Mouse (Mus musculus) gastrocnemius, adult 2 months (tissue): ENCODE data around the gene Zc3h12c. TPM values are rescaled to one million over a fixed set of nuclear protein-coding genes. Genes with fewer than 3 reads are reported as not detected.

Source experiments
- DNase-seq: peaks from one replicate; pipeline ENCODE4 v3.0.0; 2022
- H3K27ac ChIP-seq: fragments of 200-600 bp; 2 replicates; pipeline ENCODE4 v1.8.1; 2022; ENCODE audit warnings: mild to moderate bottlenecking
- H3K4me3 ChIP-seq: fragments of 200-600 bp; 2 replicates; pipeline ENCODE4 v1.8.1; 2022; ENCODE audit warnings: mild to moderate bottlenecking, moderate library complexity
- CTCF ChIP-seq: fragments of 200-600 bp; IDR thresholded peaks from 2 replicates; pipeline ENCODE4 v1.8.1; 2022; ENCODE audit warnings: antibody characterized with exemption, mild to moderate bottlenecking, moderate library complexity
- intact Hi-C: fragments of 180-260 bp; cut with DNase I; formaldehyde crosslinking; loops from one replicate; pipeline ENCODE4 v1.15.1; 2025
- total RNA-seq, 2 experiments: library from RNA; stranded (reverse); gene quantifications; 2 replicates each; pipeline ENCODE4 v1.2.3; 2021

The Zc3h12c gene
- total RNA-seq, 2 experiments from 2014 or later = 7.8 to 9.8 TPM

DNA sequence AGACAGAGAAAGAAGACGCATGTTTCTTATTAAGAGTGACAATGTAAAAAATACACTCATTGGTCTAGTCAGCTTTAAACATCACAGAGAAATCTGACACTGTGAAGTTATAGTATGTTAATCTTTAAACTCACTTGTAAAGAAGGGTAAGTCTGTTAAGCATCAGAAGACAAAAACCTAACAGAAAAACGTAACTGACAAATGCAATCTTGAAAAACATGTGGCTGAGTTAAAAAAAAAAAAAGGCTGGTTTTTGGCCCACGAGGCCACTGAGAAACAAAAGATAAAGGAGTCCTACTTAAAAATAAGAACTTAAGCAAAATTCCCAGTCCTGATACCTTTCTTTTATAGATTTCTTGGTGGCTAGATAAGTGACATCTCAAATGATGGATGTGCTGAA, 57.6 kb downstream of the Zc3h12c start:
- no peak for DNase-seq
- intact Hi-C loops = no loop called here

DNA sequence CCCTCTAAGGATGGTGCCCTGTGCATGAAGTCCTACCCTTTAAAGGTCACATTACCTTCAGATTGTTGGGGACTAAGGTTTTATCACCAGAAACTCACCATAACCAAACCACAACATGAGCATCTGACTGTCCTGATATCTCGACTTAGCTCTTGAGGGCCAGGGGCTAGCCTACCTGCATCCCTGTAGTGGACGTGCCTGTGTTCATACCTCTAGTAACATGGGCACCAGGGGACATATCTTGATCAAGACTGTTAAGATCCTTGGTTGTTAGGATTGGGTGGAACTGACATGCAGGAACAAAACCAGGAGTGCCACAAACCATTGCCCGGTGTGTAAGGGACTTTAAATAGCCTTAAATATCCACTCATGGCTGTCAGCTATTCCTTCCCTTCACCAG, 61.2 kb downstream of the Zc3h12c start:
- H3K4me3 ChIP-seq = no peak overlapping the region
- DNase-seq = no peak
- H3K27ac ChIP-seq = no peak overlapping the region
- intact Hi-C loops = no loop called here
- TF ChIP-seq CTCF = no peak

More for the DNA sequence above, 57.6 kb downstream of the Zc3h12c start:
- no peak for TF ChIP-seq CTCF
- Histone ChIP-seq H3K4me3 (no peak overlapping the region), H3K27ac (no peak overlapping the region)

DNA sequence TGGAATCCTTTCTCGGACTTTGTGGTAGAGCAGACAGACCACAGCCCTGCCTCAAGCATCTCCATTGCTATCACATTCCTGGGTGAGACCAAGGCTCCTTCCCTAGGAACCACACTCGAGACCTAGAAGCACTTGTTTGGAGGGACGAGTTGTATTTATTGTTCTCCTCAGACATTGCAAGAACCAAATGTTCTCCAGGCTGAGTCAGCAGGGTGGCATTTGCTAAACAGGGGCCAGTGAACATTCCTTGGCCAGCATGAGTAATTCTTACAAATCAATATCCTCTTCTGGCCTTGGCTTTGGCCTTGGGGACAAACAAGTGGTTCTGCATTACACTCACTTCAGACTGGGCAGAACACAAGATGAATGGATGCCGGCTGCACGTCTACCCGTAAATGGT, 62.9 kb downstream of the Zc3h12c start:
- no peak overlapping the region for H3K27ac ChIP-seq
- TF ChIP-seq CTCF = no peak
- intact Hi-C loops = no loop called here
- DNase-seq = no peak
- H3K4me3 ChIP-seq = no peak overlapping the region

DNA sequence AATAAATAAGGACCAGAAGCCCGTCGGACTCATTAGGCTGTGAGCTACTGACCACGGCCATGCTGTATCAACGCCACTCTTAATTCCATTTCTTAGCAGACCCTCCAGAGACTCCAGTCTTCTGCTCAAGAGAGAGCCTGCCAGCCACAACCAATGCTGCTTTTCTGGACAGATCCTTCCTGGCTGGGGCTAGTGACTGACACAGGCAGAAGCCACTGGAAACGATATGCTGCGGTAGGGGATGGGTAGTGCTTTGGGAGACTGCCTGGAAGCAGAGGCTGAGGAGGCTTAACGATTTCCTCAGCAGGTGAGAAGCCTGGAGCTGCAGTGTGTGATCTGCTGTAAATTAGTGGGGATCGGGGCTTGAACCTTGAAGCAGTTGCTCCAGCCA, 64.2 kb downstream of the Zc3h12c start:
- no peak for TF ChIP-seq CTCF
- intact Hi-C loops = no loop called here
- Histone ChIP-seq H3K27ac (peak overlapping the region; percentile 38), H3K4me3 (no peak overlapping the region)
- peak; percentile 50 for DNase-seq

DNA sequence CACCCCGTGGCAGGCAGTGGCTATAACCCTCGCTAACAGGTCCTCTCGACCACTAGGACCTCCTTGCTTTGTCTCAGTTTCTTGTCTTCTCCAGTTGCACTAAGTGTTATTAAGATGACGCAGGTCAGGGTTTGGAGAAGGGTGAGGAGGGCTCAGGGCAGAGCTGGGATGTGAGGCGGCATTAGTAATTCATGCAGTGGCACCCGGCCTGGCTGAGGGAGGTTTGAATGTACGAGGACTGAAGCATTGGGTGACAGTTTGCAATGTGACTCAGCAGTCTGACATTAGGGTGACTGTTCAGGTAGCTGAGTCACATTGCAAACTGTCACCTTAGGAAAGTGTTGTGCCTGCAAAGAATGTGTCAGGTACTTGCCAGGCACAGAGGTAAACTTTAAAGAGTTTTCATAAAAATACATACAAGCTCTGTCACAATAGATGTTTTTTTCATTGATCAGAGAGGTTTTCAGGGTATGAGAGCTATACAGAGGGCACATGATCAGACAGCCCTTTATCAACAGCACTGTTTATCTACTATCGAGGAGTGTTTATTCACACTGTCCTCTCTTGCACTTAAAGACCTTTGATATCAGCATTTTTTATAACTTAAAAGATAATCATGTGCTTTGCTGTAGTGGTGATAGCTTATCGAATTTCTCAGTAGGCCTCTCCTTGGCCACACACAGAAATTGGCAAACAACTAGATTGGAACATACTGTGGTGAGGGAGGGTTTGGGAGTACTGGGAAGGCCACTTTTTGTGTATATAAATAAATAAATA, 64.7 kb downstream of the Zc3h12c start:
- intact Hi-C loops = no loop called here
- no peak overlapping the region for H3K27ac ChIP-seq
- no peak for DNase-seq

DNA sequence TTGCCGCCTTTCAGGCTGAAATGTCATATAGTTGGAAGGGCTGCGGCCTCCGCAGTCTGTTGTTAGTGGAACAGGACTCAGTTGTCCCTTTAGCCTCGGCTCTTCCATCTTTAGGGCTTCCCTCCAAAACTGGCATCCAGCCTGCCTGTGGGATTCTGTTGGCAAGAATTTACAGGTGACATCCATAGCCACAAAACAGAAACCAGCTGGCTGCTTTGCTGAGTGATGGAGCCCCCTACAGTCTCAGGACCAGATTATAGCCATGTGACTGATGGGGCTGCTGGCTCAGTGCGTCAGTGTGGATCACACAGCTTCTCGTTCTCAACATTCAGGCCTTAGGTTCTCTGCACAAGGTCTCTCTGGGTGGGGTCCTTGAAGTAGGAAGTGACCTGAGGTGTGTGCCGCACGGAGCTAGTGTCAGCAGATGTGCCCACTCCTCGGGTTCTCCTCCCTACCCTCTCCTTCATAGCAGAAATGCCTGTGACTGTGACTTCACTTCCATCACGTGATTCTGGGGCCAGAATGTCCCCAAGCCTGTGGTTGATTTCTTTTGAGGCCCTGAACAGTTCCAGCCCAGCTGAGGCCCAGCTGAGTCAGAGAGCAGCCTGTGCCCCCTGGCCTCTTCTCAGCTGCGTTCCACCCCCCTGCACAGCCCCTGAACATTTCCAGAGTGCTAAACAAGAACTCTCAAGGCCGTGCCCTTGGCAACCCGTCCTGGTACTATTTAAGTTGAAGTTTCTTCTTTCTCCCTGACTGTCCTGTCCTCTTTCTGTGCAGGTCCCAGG, 66.1 kb downstream of the Zc3h12c start:
- no peak for DNase-seq
- no peak for TF ChIP-seq CTCF
- Histone ChIP-seq H3K4me3 (no peak overlapping the region), H3K27ac (no peak overlapping the region)
- intact Hi-C loops = no loop called here

More for the DNA sequence above, 64.7 kb downstream of the Zc3h12c start:
- H3K4me3 ChIP-seq = no peak overlapping the region
- TF ChIP-seq CTCF = no peak

DNA sequence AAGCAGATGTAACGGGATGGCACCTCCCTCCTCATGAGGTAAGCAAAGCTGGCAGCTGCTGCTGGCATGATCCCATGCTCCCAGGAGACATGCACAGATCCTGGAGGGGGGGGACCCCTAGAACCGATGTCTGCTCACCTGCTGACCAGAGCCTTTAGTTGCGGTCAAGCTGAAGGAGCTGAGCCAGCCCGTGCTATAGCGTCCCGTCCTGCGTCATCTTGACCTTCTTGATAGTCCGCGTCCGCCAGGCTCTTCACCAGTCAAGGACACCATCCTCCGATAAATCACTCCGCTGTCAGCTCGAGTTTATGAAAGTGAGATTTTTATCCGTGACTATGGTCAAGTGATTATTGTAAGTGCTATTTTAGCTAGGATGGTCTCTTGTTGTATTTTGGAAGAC, 67.9 kb downstream of the Zc3h12c start:
- H3K27ac ChIP-seq = no peak overlapping the region
- DNase-seq = no peak
- TF ChIP-seq CTCF = no peak
- no peak overlapping the region for H3K4me3 ChIP-seq
- intact Hi-C loops = no loop called here

DNA sequence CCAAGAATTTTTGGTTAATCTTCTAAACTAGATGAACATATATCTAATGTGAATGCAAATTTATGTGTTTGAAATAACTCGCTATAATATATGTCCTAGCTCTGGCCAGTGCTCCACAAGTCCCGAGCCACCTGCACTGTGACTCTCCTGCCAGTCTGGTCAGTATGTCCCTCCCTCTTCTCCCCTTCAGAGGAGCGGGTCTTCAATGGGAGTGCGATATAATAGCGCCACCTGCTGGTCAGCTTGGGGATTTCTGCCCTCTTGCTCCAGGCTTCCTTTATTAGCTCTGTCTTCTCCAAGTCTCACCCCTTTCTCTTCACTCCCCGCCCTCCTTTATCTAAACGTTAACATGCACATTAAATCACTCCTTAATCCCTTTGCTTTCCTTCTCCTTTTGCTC, 69.8 kb downstream of the Zc3h12c start:
- Histone ChIP-seq H3K4me3 (no peak overlapping the region), H3K27ac (no peak overlapping the region)
- TF ChIP-seq CTCF = peak; percentile 99
- DNase-seq = peak; percentile 86
- intact Hi-C loops = loop anchor here (1.0 to 10.0 kb wide), 4 partner anchors 106 to 764 kb away; no protein-coding TSS in a partner anchor

DNA sequence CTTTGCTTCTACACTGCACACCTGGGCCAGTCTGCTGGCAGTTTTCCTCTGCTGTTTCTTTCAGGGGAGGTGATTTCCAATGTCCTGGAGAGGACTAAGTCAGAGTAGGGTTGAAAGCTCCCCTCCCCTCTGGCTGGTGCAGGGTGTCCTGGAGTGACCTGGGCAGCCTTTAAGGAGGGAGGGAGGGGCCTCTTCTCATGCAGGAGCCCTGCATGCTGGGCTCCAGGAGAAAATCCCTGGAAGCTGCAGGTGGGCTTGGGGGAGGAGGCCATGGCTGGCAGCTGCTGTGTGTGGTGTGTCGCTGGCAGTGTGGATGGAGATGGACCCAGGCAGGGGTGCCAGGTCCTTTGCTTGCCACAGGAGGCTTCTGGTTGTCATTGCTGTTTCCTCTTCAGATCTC, 71.0 kb downstream of the Zc3h12c start:
- no peak for DNase-seq
- intact Hi-C loops = loop anchor here (5.0 to 10.0 kb wide), 2 partner anchors 190 to 763 kb away; no protein-coding TSS in a partner anchor
- Histone ChIP-seq H3K4me3 (no peak overlapping the region), H3K27ac (no peak overlapping the region)
- no peak for TF ChIP-seq CTCF

DNA sequence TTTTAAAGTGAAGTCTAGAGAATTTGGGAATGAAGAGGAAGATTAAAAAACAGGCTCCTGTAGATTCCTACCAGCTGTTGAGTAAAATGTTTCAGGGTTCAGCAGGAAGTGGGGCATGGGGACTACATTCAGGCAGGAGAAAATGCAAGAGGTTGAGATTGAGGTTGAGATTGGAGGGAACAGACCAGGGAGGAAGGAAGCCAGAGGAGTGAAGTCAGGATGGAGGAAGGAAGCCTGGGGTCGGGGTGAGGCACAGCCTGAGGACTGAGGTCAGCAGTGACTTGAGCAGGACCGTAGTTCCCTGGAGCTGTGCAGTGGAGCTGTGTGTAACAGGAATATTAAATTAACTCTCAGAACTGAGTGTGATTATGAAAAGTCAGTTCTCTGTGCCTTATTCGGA, 72.7 kb downstream of the Zc3h12c start:
- no peak for TF ChIP-seq CTCF
- intact Hi-C loops = loop anchor here (5.0 to 10.0 kb wide), 2 partner anchors 192 to 761 kb away; no protein-coding TSS in a partner anchor
- DNase-seq = no peak

DNA sequence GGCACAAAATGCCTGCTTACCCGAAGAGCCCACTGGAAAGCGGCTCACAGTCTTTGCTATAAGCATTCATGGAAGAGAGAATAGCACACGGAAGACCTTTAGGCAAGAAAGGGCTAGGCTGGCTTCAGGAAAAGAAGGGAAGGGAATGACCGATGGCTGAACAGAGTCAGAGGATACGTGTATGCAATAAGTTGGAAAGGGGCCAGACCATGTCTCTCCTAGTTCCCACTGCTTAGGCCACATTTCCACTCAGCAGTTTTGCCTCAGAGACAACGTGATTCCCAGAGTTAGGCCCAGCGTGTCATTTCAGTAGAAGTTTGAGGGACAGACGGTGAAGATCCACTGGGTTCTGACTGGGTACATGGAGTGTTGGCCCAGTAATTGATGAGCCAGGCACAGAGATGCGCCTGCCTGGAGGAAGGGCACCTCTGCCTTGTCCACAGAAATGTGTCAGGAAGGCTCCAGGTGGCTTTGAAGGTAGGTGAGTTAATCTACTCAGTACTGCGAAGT, 73.8 kb downstream of the Zc3h12c start:
- intact Hi-C loops = loop anchor here (10.0 kb wide), 1 partner anchor 760 kb away; no protein-coding TSS in a partner anchor

More for the DNA sequence above, 72.7 kb downstream of the Zc3h12c start:
- H3K27ac ChIP-seq = no peak overlapping the region
- no peak overlapping the region for H3K4me3 ChIP-seq

DNA sequence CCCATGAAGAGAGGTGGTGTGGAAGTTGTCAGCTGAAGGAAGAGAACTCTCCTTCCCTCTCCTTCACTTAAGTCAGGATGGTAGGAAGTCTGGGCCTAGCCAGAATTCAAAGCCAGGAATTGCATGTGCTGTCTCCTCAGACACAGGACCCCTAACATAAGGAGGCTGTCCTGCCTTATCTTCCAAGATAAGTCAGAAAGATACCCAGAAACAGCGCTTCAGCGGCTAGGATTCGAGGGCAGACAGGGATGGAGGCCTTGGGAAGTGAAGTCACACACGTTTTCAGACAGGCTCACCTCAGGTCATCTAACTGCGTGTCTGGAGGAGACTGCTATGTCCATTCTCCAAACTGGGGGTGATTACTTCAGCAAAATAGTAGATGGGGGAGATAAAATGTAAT, 74.4 kb downstream of the Zc3h12c start:
- no peak for TF ChIP-seq CTCF
- no peak for DNase-seq
- intact Hi-C loops = loop anchor here (10.0 kb wide), 1 partner anchor 759 kb away; no protein-coding TSS in a partner anchor
- no peak overlapping the region for H3K4me3 ChIP-seq
- H3K27ac ChIP-seq = no peak overlapping the region

More for the DNA sequence above, 73.8 kb downstream of the Zc3h12c start:
- no peak for DNase-seq
- no peak overlapping the region for H3K4me3 ChIP-seq
- no peak overlapping the region for H3K27ac ChIP-seq
- TF ChIP-seq CTCF = no peak

DNA sequence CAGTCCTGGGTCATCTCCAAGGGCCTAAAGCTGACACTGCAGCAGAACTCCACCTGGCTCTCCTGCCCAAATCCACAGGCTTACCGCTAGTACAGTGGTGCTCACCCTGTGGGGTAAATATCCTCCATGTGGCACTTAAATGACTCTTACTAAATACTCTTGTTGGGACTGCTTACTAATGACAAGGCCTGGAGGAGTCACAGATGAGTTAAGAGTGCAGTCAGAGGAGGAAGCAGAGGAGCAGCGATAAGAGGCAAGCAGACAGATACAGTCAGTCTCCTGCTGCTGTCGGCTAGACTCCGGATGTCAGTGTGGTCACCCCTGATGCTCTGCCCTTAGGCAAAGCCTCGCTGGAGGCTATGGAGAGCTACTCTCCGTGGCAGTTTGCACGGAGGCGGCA, 75.3 kb downstream of the Zc3h12c start:
- TF ChIP-seq CTCF = no peak
- DNase-seq = no peak
- Histone ChIP-seq H3K4me3 (no peak overlapping the region), H3K27ac (no peak overlapping the region)
- intact Hi-C loops = loop anchor here (10.0 kb wide), 1 partner anchor 758 kb away; no protein-coding TSS in a partner anchor
